Mouse (Mus musculus) liver, adult (tissue): Measurements from ENCODE around the gene Ntf5.
A peak's percentile ranks its signal among the peaks of the same experiment; 100 is the strongest.

Experiments used
- GATA4 ChIP-seq: IDR thresholded peaks from 2 replicates; pipeline ENCODE4 v1.6.1; 2014; ENCODE audit warnings: mild to moderate bottlenecking, low read length; ENCODE audit not compliant: insufficient replicate concordance

The Ntf5 gene

DNA sequence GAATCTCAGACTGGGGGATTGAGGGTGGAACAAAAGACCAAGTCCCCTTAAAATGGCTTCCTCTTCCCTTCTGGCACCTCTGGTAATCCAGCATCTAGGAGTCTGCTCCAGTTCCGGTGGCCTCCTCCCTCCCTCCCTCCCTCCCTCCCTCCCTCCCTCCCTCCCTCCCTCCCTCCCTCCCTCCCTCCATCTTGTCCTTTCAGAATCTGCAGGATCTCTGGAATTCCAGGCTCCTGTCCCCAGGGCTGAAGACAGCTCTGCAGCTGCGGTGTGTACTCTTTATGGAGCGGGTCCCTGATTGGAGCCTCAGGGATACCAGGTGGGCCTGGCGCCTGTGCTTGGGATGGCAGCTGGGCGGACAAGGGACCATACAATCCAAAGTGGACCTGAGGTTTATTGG, 47.8 kb downstream of the Ntf5 start:
- TF ChIP-seq GATA4, result no peak

DNA sequence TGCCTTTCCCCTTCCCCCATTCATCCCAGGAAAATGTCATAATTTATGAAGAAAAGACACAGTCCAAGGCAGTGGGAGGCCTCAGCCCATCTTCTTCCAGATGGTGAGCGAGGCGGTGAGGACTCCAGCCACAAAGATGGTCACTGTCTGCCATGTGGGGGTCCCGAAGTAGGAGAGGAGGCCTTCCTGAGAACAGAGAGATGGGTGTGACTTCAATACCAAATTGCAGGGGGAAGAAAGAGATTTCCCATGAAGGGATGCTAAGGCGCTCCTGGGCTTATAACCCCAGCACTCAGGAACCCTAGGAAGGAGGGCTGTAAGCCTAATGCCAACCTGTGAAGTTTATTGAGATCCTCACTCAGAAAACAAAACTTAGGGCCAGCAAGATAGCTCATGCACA, 48.3 kb downstream of the Ntf5 start:
- TF ChIP-seq GATA4, result no peak

DNA sequence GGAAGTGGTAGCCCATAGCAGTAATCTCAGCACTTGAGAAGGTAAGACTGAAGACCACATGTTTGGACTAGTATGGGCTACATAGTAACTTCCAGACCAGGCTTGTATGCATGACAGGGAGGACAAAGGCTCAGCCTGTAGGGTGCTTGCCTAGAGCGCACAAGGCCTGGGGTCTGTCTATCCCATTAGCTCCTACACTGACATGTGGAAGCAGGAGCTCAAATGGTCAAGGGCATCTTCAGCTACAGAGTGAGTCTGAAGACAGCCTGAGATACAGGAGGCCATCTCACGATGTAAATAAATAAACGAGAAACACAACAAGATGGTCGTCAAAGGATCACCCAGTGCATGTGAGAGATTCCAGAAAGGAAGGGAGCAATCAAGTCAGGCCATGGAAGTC, 48.8 kb downstream of the Ntf5 start:
- no peak for TF ChIP-seq GATA4

DNA sequence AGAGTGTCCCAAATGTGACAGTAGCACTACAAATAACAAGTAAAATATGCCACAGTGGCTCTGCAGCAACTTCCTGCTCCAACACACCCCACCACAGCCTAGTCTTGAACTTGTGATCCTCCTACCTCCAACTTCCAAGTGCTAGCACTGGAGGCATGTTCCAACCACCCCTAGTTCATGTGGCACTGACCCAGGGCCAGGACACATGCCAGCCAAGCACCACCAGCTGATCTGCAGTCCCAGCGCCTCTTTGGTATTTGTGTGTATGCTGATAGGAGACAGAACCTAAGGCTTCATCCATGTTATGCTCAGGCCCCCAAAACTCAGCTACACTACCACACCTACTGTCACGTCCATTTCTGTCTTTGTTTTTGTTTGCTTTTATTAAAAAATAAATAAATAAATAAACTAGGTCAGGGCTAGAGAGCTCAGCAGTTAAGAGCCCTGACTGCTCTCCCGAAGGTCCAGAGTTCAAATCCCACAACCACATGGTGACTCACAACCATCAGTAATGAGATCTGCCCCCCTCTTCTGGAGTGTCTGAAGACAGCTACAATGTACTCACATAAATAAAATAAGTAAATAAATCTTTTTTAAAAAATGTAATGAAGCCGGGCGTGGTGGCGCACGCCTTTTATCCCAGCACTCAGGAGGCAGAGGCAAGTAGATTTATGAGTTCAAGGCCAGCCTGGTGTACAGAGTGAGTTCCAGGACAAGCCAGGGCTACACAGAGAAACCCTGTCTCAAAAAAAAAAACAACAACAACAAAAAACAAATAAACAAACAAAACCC, 50.7 kb downstream of the Ntf5 start:
- no peak for TF ChIP-seq GATA4

DNA sequence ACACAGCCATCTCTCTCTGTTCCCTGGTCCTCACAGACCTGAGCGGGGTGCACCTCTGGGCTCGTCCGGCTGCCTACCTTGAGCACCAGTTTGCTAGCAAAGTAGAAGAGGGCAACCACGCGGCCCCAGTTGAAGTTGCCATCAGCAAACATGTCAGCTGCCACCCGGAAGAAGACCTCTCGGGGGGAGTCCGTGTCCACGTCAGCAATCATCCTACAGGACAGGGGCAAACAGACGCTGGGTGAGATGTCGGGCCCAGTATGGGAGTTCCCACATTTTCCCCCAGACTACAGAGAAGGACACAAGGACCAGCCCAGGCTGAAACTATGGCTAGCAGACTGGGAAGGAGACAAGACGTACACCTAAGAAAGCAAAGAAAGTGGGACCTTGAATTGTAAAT, 51.6 kb downstream of the Ntf5 start:
- TF ChIP-seq GATA4, result no peak

DNA sequence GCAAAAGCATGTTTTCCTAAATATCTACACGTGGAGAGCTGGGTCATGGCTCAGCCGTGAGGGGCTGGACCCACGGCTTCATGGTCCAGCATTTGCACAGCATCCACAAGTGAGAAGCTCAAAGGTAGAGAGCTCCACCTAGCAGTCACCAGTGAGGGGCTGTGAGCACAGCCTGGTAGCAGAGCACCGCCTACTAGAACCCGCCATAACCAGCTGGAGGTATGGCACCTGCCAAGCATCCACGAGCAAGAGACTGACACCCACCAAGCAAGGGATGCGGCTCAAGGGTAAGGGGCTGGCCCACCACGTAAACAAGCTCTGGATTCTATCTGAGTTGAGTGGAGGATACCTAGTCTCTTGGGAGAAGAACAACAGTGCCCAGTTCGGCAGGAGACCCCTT, 52.1 kb downstream of the Ntf5 start:
- no peak for TF ChIP-seq GATA4

DNA sequence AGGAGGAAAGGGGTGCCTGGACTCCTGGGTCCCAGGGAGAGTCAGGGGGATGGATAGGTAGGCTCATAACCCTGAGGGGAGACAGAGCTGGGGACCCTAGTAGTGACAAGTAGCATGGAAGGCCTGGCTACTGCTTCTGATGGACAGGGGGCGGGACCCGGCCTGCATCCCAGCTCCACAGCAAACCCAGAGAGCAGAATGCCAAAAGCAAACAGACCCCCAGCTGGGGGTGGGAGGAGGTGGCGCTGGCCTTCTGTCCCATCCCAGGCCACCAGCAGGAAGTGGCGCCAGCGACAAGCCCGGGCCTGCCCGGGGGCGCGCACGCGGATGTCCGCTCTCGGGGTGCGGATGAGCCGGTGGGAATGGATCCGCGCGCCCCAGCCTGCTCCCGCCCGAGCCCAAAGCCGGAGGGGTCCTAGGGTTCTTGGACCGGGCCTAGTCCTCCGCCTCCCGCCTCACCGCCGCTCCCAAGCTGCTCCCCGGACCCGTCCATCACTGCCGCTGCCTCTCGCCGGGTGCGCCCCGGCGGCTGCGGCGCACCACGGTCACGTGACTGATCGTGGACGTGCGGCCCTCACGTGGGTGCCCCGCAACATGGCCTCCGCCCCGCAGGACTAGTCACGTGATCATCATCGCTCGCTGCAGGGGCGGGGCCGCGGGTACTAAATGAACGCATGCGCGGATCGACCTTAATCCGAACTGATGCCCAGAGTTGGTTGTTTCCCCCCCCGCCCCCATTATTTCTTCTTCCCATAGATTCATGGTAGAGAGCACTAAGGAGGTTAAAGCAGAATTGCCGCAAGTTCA, 53.0 kb downstream of the Ntf5 start, which contains the start of gene Bax:
TSS of gene Bax (minus strand) at position 616 of the 807 bp plus-strand sequence.
- TF ChIP-seq GATA4, result 0 out of 2 replicates have a peak, but pooled peaks have one; percentile 4
